Mouse (Mus musculus) erythroblast, embryonic 14.5 days (primary cell): ENCODE measurements around the gene Lmntd2. TPM values are rescaled to one million over a fixed set of nuclear protein-coding genes. Genes with fewer than 3 reads are reported as not detected.

Experiments used
- H3K27me3 ChIP-seq: 2 replicates; pipeline ENCODE4 v1.6.1; 2012; ENCODE audit warnings: inconsistent platforms; ENCODE audit not compliant: control insufficient read depth
- H3K36me3 ChIP-seq: 2 replicates; pipeline ENCODE4 v1.6.1; 2012; ENCODE audit warnings: mild to moderate bottlenecking, inconsistent platforms; ENCODE audit not compliant: control insufficient read depth
- H3K4me1 ChIP-seq: 2 replicates; pipeline ENCODE4 v1.6.1; 2012; ENCODE audit warnings: inconsistent platforms; ENCODE audit not compliant: control insufficient read depth
- H3K4me3 ChIP-seq: replicated peaks from 2 replicates; pipeline ENCODE3; 2012; ENCODE audit warnings: moderate library complexity, mild to moderate bottlenecking, inconsistent platforms
- H3K9me3 ChIP-seq: 2 replicates; pipeline ENCODE4 v1.6.1; 2012; ENCODE audit warnings: low read length, inconsistent platforms, mixed read lengths; ENCODE audit not compliant: control insufficient read depth
- GATA1 ChIP-seq: IDR thresholded peaks from 2 replicates; pipeline ENCODE4 v1.6.1; 2012; ENCODE audit warnings: low read length, inconsistent platforms, mixed read lengths
- TAL1 ChIP-seq: IDR thresholded peaks from 3 replicates; pipeline ENCODE4 v1.6.1; 2012; ENCODE audit warnings: low read length, inconsistent platforms, mixed read lengths
- polyA plus RNA-seq: library from polyadenylated mRNA; stranded (reverse); fragments of >175 nt; gene quantifications from 2 replicates; pipeline ENCODE4 v1.2.3, GENCODE M21; 2012

Lmntd2 gene
- polyA plus RNA-seq, 1 experiment: 0.28 TPM

DNA sequence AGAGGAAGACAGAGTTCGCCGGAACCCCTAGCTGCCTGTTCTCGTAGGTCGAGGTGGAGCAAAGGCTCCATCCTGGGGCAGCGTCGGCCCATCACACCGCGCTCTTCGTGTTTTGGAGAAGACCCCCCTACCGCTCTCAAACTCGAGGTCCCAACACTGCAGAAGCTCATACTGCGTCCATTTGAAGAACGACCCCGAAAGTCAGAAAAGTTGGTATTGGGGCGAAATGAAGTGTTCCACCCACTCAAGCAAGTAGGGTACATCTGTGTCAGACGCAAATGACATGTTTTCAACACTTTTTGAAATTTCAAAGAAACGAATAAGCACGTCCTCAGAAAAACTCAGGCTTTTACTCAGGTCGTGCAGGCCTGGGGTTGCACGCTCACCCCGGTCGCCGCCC lies 19.5 kb downstream of the Lmntd2 start:
- Histone ChIP-seq H3K9me3 (no peaks in the 10 kb centered on the region), H3K36me3 (peaks cover 59% of the 10 kb centered on the region), H3K4me1 (peaks cover 89% of the 10 kb centered on the region), H3K4me3 (peak overlapping the region; percentile 78), H3K27me3 (no peaks in the 10 kb centered on the region)
- TF ChIP-seq TAL1 (no peak), GATA1 (no peak)

- Histone ChIP-seq H3K4me3 (peak within 1 kb of the TSS; percentile 78), H3K9me3 (no peaks in the 10 kb centered on the region), H3K4me1 (peaks cover 88% of the 10 kb centered on the region), H3K36me3 (peaks cover 62% of the 10 kb centered on the region), H3K27me3 (no peaks in the 10 kb centered on the region)
- TF ChIP-seq TAL1 (no peak), GATA1 (no peak)
Observed at GRCm38 (mm10) chr7:141193948-141194347, 19.9 kb downstream of the Lmntd2 start, which contains the start of the genes Hras and Lrrc56. TSS of gene Hras (minus strand) at chr7:141194005. TSS of gene Lrrc56 (plus strand) at chr7:141194157.

DNA sequence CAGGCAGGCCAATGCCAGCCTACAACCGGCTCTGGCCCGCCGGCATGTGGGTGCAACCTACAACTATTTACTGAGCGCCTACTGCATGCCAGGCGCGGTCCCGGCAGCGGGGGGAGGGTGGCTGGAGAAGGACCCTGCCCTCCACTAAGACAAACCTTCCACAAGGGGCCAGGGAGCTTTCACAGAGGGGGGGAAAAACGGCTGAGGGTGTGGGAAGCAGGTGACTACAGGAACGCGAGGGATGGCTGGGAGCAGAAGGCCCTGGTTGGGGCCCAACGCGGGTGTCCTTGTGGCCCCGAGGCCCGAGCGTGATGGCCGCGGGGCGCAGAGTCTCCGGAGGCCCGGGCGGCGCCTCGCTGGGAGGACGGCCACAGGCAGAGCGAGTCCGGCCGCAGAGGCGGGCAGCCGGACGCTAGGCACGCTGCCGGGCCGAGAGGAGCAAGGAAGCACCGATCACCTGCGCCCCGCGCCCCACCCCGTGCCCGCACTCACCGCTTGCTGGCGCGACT lies 20.5 kb downstream of the Lmntd2 start:
- Histone ChIP-seq H3K27me3 (no peaks in the 10 kb centered on the region), H3K9me3 (no peaks in the 10 kb centered on the region), H3K4me1 (peaks cover 86% of the 10 kb centered on the region), H3K4me3 (peak overlapping the region; percentile 78), H3K36me3 (peaks cover 64% of the 10 kb centered on the region)
- TF ChIP-seq TAL1: no peak
- no peak for TF ChIP-seq GATA1

DNA sequence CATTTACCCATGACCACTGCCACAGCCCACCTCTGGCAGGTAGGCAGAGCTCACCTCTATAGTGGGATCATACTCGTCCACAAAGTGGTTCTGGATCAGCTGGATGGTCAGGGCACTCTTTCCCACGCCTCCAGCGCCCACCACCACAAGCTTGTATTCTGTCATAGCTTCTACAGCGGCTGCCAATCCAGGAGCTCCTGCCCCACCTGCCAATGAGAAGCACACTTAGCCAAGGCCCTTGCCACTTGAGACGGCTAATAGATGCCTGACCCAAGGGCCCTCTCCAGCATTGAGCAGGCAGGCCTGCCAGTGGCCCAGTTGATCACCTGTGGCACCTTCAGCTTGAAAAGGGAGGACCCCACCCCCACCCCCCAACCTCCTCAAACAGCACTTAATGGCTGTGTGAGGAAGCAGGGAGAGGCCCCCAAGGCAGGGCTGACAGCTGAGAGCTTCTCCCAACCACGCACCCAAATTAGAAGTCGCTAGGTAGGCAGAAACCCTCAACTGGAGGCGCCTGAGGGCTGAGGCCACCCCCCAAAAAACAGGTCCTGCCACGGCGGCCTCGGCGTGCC lies 21.0 kb downstream of the Lmntd2 start:
- Histone ChIP-seq H3K9me3 (no peaks in the 10 kb centered on the region), H3K36me3 (peaks cover 63% of the 10 kb centered on the region), H3K27me3 (no peaks in the 10 kb centered on the region), H3K4me1 (peaks cover 84% of the 10 kb centered on the region), H3K4me3 (peak overlapping the region; percentile 78)
- TF ChIP-seq TAL1: no peak
- TF ChIP-seq GATA1: no peak

DNA sequence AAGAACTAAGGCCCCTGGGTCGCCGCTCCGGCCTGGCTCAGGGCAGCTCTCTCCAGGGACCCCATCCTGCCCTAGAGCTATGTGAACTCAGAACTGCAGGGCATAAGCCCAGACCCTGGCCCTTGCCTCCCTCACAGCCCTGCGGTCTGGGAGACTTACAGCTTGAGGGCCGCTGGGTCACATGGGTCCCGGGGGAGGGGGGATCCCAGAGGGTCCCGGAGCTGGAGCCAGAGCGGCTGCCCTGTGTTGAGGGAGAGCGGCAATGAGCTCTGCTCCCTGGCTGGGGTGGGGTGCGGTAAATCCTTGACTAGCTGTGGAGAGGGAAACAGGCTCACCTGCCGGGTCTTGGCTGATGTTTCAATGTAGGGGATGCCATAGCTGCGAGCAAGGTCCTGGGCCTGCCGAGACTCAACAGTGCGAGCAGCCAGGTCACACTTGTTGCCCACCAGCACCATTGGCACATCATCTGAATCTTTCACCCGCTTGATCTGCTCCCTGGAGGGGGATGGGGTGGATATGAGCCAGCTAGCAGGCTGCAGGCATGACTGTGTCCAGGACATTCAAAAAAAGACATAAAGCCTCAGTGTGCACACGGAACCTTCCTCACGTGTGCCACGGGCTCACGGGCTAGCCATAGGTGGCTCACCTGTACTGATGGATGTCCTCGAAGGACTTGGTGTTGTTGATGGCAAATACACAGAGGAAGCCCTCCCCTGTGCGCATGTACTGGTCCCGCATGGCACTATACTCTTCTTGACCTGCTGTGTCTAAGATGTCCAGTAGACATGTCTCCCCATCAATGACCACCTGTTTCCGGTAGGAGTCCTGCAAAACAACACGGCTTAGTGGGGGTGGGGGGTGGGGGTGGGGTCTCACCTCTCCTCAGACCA lies 21.8 kb downstream of the Lmntd2 start:
- Histone ChIP-seq H3K36me3 (peaks cover 58% of the 10 kb centered on the region), H3K4me3 (peak overlapping the region; percentile 78), H3K9me3 (no peaks in the 10 kb centered on the region), H3K4me1 (peaks cover 78% of the 10 kb centered on the region), H3K27me3 (no peaks in the 10 kb centered on the region)
- TF ChIP-seq GATA1 (no peak), TAL1 (no peak)

GRCm38 (mm10) chr7:141191036-141191435 lies 22.8 kb downstream of the Lmntd2 start:
- H3K36me3 ChIP-seq: peaks cover 54% of the 10 kb centered on the region
- TF ChIP-seq TAL1: no peak
- TF ChIP-seq GATA1: no peak
- H3K27me3 ChIP-seq: no peaks in the 10 kb centered on the region
- H3K4me3 ChIP-seq: peak overlapping the region; percentile 0
- no peaks in the 10 kb centered on the region for H3K9me3 ChIP-seq
- H3K4me1 ChIP-seq: peaks cover 68% of the 10 kb centered on the region

DNA sequence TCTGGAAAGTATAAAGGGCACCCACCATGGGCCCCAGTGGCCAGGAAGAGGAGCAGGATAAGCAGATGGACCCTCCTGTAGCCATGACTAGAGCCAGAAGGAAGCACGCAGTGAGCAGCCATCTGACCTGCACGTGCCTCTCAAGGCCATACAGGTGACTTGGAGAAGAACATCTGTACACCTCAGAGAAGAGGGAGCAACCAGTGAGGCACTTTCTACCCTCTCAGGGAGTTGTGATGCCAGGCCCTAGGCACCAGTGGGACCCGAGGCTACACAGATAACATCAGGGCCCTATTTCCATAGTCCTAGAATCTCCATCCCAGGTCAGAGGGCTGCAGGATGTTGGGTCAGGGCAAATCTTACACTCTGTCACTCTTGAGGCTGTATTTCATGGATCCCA lies 23.7 kb downstream of the Lmntd2 start:
- peaks cover 60% of the 10 kb centered on the region for H3K4me1 ChIP-seq
- TF ChIP-seq GATA1: no peak
- TF ChIP-seq TAL1: no peak

GRCm38 (mm10) chr7:141188733-141189132 lies 25.1 kb downstream of the Lmntd2 start:
- peaks cover 47% of the 10 kb centered on the region for H3K4me1 ChIP-seq
- no peak for TF ChIP-seq GATA1
- no peak for TF ChIP-seq TAL1
- H3K36me3 ChIP-seq: peaks cover 54% of the 10 kb centered on the region
- no peaks in the 10 kb centered on the region for H3K9me3 ChIP-seq
- no peak overlapping the region for H3K4me3 ChIP-seq
- H3K27me3 ChIP-seq: no peaks in the 10 kb centered on the region

More for the DNA sequence above, 23.7 kb downstream of the Lmntd2 start:
- Histone ChIP-seq H3K27me3 (no peaks in the 10 kb centered on the region), H3K36me3 (peaks cover 54% of the 10 kb centered on the region), H3K9me3 (no peaks in the 10 kb centered on the region), H3K4me3 (no peak overlapping the region)

GRCm38 (mm10) chr7:141188194-141188593 lies 25.7 kb downstream of the Lmntd2 start:
- Histone ChIP-seq H3K9me3 (no peaks in the 10 kb centered on the region), H3K27me3 (no peaks in the 10 kb centered on the region), H3K4me3 (no peak overlapping the region), H3K4me1 (peaks cover 46% of the 10 kb centered on the region), H3K36me3 (peaks cover 54% of the 10 kb centered on the region)
- no peak for TF ChIP-seq TAL1
- TF ChIP-seq GATA1: no peak
